Mouse (Mus musculus) embryonic facial prominence, embryonic 12.5 days (tissue): ENCODE results near the gene Rps29. TPM values are rescaled to one million over a fixed set of nuclear protein-coding genes. Genes with fewer than 3 reads are reported as not detected.

ENCODE experiments used
- ATAC-seq: fragments of 200-750 bp; cut with Nextera tagmentation; 2 replicates; pipeline ENCODE4 v1.8.0; 2017; ENCODE audit not compliant: insufficient number of reproducible peaks, insufficient read depth, low FRiP score, low TSS enrichment
- H3K27ac ChIP-seq: fragments of 300-500 bp; sonication (generic); 2 replicates; pipeline ENCODE4 v1.5.1; 2016; ENCODE audit warnings: mild to moderate bottlenecking
- H3K27me3 ChIP-seq: fragments of 300-500 bp; sonication (generic); 2 replicates; pipeline ENCODE4 v1.6.1; 2016; ENCODE audit warnings: mild to moderate bottlenecking, moderate library complexity
- H3K36me3 ChIP-seq: fragments of 300-500 bp; sonication (generic); 2 replicates; pipeline ENCODE4 v1.6.1; 2016; ENCODE audit warnings: mild to moderate bottlenecking
- H3K4me1 ChIP-seq: fragments of 300-500 bp; sonication (generic); 2 replicates; pipeline ENCODE4 v1.6.1; 2016
- H3K4me2 ChIP-seq: fragments of 300-500 bp; sonication (generic); replicated peaks from 2 replicates; pipeline ENCODE4 v1.6.1; 2016; ENCODE audit warnings: mild to moderate bottlenecking, moderate library complexity
- H3K4me3 ChIP-seq: fragments of 300-500 bp; sonication (generic); 2 replicates; pipeline ENCODE4 v1.5.1; 2016; ENCODE audit warnings: mild to moderate bottlenecking
- H3K9ac ChIP-seq: fragments of 300-500 bp; sonication (generic); 2 replicates; pipeline ENCODE4 v1.6.1; 2016; ENCODE audit warnings: mild to moderate bottlenecking, moderate library complexity
- H3K9me3 ChIP-seq: fragments of 300-500 bp; sonication (generic); 2 replicates; pipeline ENCODE4 v1.6.1; 2016; ENCODE audit warnings: mild to moderate bottlenecking, moderate library complexity
- WGBS: fragments of 180-500 bp; shearing (Covaris S2); methylation state at CpG from one replicate; pipeline ENCODE4 v1.1.7; 2016; 5-methylcytosine and 5-hydroxymethylcytosine counted together
- microRNA-seq: library from miRNA; unstranded; fragments of <30 nt; microRNA quantifications from one replicate; pipeline ENCODE4, GENCODE M21; 2017
- polyA plus RNA-seq: library from polyadenylated mRNA; unstranded; fragments of >200 nt; fragmentation: Nextera tagmentation; extraction: Ambion mirVana; gene quantifications from 2 replicates; pipeline ENCODE4 v1.2.1, GENCODE M21; 2016

The Rps29 gene
- polyA plus RNA-seq, 1 experiment from 2014 or later: 1,602 TPM

DNA sequence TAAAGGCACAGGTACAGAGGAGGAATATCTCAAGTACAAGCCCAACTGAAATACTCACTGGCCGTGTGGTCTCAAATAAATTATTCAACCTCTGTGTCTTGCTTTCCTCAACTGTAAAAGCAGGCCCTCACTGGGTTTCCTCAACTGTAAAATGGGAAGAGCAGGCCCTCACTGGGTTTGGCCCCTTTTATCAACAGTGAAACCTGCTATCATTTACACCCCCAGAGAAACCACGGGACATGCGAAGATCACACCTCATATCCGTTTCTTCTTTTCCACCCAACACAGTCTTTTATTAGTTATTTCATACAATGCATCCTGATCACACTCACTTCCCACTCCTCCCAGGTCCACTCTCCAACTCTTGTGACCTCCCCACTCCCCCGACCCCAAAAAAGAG, 33.9 kb downstream of the Rps29 start:
- Histone ChIP-seq H3K4me3 (no peak overlapping the region), H3K27me3 (no peaks in the 10 kb centered on the region), H3K9me3 (no peaks in the 10 kb centered on the region), H3K36me3 (no peaks in the 10 kb centered on the region), H3K4me2 (no peak overlapping the region), H3K9ac (no peak overlapping the region), H3K4me1 (no peaks in the 10 kb centered on the region), H3K27ac (no peak overlapping the region)
- ATAC-seq: no peak
- WGBS: 88% methylated on average over 5 of the region's 5 CpGs

DNA sequence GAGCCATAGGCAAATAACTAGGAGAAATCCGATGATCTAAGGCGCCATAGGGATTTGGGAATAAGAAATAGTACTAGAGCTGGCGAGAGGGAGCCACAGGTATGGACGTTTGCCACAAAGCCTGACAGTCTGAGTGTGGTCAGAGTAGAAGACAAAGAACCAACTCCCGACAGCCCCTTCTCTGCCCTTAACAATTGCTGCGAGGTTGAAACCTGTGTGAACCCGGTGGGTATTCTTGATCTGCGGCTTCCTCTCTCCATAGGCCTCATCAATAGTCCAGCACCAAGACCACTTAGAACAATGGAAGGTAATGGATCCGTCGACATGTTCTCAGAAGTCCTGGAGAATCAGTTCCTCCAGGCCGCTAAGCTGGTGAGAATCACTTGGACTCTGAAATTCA, 36.2 kb downstream of the Rps29 start:
- H3K4me1 ChIP-seq: no peaks in the 10 kb centered on the region

DNA sequence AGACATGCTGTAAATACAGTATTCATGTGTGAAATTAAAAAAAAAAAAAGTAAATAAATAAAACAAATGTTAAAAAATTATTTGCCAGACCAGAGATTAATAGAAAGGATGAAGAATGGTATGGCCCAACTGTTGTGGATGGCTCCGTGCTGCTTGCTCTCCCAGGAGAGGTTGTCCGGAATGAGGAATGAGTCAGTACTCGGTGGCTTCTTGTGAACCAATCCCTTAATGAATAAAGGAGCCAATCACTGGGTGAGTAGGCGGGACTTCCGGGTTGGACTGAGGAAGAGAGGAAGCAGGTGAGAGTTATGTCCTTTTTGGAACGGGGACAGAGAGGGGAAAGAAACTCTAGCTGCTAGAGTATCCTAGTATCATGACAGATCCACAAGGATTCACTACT, 39.1 kb downstream of the Rps29 start:
- no peak overlapping the region for H3K9ac ChIP-seq
- H3K4me3 ChIP-seq: no peak overlapping the region
- no peak overlapping the region for H3K4me2 ChIP-seq
- no peak overlapping the region for H3K27ac ChIP-seq
- no peaks in the 10 kb centered on the region for H3K36me3 ChIP-seq
- no peaks in the 10 kb centered on the region for H3K4me1 ChIP-seq
- ATAC-seq: no peak
- no peaks in the 10 kb centered on the region for H3K27me3 ChIP-seq
- WGBS: 87% methylated on average over 6 of the region's 6 CpGs
- no peaks in the 10 kb centered on the region for H3K9me3 ChIP-seq

More for the DNA sequence above, 36.2 kb downstream of the Rps29 start:
- H3K9me3 ChIP-seq: no peaks in the 10 kb centered on the region
- no peaks in the 10 kb centered on the region for H3K27me3 ChIP-seq
- H3K27ac ChIP-seq: no peak overlapping the region
- WGBS: 86% methylated on average over 11 of the region's 11 CpGs
- no peak overlapping the region for H3K4me2 ChIP-seq
- H3K36me3 ChIP-seq: no peaks in the 10 kb centered on the region
- H3K4me3 ChIP-seq: no peak overlapping the region
- H3K9ac ChIP-seq: no peak overlapping the region
- no peak for ATAC-seq

Small RNAs within 50 kb of the gene (microRNA-seq; reads per million reads assigned to microRNA genes)
- gene Gm47287: not detected
- 0.91 reads per million for gene Gm47295

Other genes starting within 250 kb of the Rps29 start
- 23.6 and 23.9 TPM in 2 replicates for gene Lrr1, start 9.6 kb upstream of the Rps29 start, polyA plus RNA-seq
- 491 and 498 TPM in 2 replicates for gene Rpl36al, start 24.9 kb upstream of the Rps29 start, polyA plus RNA-seq
- gene Mgat2, start 25.0 kb upstream of the Rps29 start, polyA plus RNA-seq: 56.9 TPM in 2 replicates
- gene Gm49383, start 37.9 kb upstream of the Rps29 start, polyA plus RNA-seq: 31.3 and 37.5 TPM in 2 replicates
- 14.6 and 15.0 TPM in 2 replicates for gene Dnaaf2, start 39.2 kb upstream of the Rps29 start, polyA plus RNA-seq
- gene Gm49384, start 45.1 kb upstream of the Rps29 start, polyA plus RNA-seq: 29.7 and 37.8 TPM in 2 replicates
- 25.8 and 26.7 TPM in 2 replicates for gene Pole2, start 69.0 kb upstream of the Rps29 start, polyA plus RNA-seq
- gene Klhdc1, start 82.0 kb upstream of the Rps29 start, polyA plus RNA-seq: 5.6 and 7.5 TPM in 2 replicates
- gene Klhdc2, start 137.5 kb upstream of the Rps29 start, polyA plus RNA-seq: 199 and 203 TPM in 2 replicates
- 94.1 and 95.4 TPM in 2 replicates for gene Nemf, start 198.0 kb upstream of the Rps29 start, polyA plus RNA-seq
- gene Arf6, start 213.0 kb upstream of the Rps29 start, polyA plus RNA-seq: 68.5 and 72.2 TPM in 2 replicates
- gene Gm9887, start 213.3 kb upstream of the Rps29 start, polyA plus RNA-seq: 2.4 and 3.7 TPM in 2 replicates